Mouse (Mus musculus) c-Kit-positive CD71-positive TER-119-negative erythroid progenitor cells, embryonic 14.5 days (primary cell): ENCODE results near the gene Rhox9.
"Not testable (repeated sequence)": the region's sequence is repeated elsewhere in the genome, so short reads cannot be mapped to it uniquely, and the experiment has no call there.

Experiments
- DNase-seq: peaks from one replicate; pipeline ENCODE4 v3.0.0-alpha.2; 2013; ENCODE audit warnings: low read depth

Gene Rhox9

GRCm38 (mm10) chrX:37901670-37902069 is at the start of gene Rhox9:
Rhox9 (minus strand) TSS chrX:37901770.
- not testable (repeated sequence) for DNase-seq

GRCm38 (mm10) chrX:37916311-37916710 is 14.7 kb upstream of the Rhox9 start:
- no peak for DNase-seq

GRCm38 (mm10) chrX:37908581-37908980 is 7.0 kb upstream of the Rhox9 start:
- DNase-seq = no peak

GRCm38 (mm10) chrX:37903727-37904126 is 2.2 kb upstream of the Rhox9 start:
- DNase-seq = no peak

DNA sequence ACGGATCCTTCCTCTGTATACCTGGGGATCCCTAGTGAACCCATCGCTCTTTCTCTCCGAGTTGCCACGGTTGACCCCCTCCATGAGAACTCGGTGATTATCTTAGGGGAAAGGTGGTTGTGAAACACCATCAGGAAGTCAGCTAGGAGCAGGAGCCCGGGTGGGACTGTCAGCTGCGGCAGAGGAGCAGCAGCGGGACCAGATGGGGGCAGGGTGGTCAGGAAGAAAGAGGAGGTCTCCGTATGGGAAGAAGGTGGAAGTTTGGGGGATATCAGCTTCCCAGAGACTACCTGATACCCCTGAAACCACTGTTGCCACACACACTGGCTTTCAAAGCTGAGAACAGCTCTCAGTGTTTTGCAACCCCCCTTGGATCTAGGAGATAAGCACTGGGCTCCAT is 4.4 kb downstream of the Rhox9 start, which contains the start of gene Rhox7b:
Rhox7b (minus strand) TSS at position 101 of the 400 bp plus-strand sequence.
- DNase-seq = not testable (repeated sequence)

DNA sequence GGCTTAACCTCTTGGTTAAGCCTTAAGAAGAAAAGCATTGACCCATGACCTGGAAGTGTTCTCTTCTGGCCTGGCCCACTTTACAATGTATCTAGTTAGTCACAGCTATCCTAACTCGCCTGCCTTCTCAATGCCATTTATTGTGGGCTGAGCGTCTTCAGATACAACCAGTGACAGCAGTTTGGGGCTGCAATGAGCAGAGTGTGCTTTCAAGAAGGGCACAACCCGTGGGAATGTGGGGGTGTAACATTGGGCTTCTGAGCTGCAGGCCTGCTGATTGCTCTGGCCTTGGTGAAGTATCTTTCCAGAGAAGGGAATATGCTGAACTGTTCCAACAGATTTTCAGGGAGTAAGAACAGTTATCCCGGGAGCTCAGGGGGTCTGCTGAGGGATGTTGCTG is 22.7 kb downstream of the Rhox9 start, which contains the start of gene Rhox8:
Rhox8 (minus strand) TSS at position 101 of the 400 bp plus-strand sequence.
- DNase-seq = no peak

GRCm38 (mm10) chrX:37871641-37872040 is 29.9 kb downstream of the Rhox9 start:
- DNase-seq = no peak
